Mouse (Mus musculus) inflammation-experienced regulatory T-cells, adult 6 months (primary cell): Measurements from ENCODE around the gene Acap1. TPM values are rescaled to one million over a fixed set of nuclear protein-coding genes. Genes with fewer than 3 reads are reported as not detected.
"Not testable (repeated sequence)": the region's sequence is repeated elsewhere in the genome, so short reads cannot be mapped to it uniquely, and the experiment has no call there.

ENCODE experiments used
- ATAC-seq: one replicate; pipeline ENCODE4 v1.8.0; 2017
- polyA plus RNA-seq, 3 experiments: library from polyadenylated mRNA; unstranded; fragments of 100-300 nt; shearing (Covaris generic); gene quantifications; one replicate each; pipeline ENCODE4 v1.2.1; 2017

Gene Acap1
- polyA plus RNA-seq, 3 experiments from 2014 or later = 229 to 289 (median 266) TPM

GRCm38 (mm10) chr11:69870289-69871069, 24.9 kb downstream of the Acap1 start:
- no peak for ATAC-seq

GRCm38 (mm10) chr11:69867335-69867734, 28.0 kb downstream of the Acap1 start:
- ATAC-seq = no peak

GRCm38 (mm10) chr11:69865561-69865960, 29.8 kb downstream of the Acap1 start:
- no peak for ATAC-seq

GRCm38 (mm10) chr11:69864138-69864860, 31.0 kb downstream of the Acap1 start:
- no peak for ATAC-seq

- ATAC-seq = not testable (repeated sequence)
Measured at GRCm38 (mm10) chr11:69863729-69864128, 31.6 kb downstream of the Acap1 start.

- ATAC-seq = no peak
Measured at GRCm38 (mm10) chr11:69858113-69858998, 37.0 kb downstream of the Acap1 start, which contains the start of gene Tnk1. Tnk1 (minus strand) TSS chr11:69858730.

GRCm38 (mm10) chr11:69855347-69855746, 40.0 kb downstream of the Acap1 start:
- ATAC-seq = no peak

GRCm38 (mm10) chr11:69854680-69855079, 40.7 kb downstream of the Acap1 start:
- ATAC-seq = no peak

- ATAC-seq = no peak
Measured at GRCm38 (mm10) chr11:69853994-69854393, 41.3 kb downstream of the Acap1 start.

- ATAC-seq = no peak
Measured at GRCm38 (mm10) chr11:69850754-69851153, 44.6 kb downstream of the Acap1 start.

- no peak for ATAC-seq
Measured at GRCm38 (mm10) chr11:69849884-69850283, 45.5 kb downstream of the Acap1 start.

- ATAC-seq = no peak
Measured at GRCm38 (mm10) chr11:69849128-69849527, 46.2 kb downstream of the Acap1 start.

- no peak for ATAC-seq
Measured at GRCm38 (mm10) chr11:69848021-69848420, 47.3 kb downstream of the Acap1 start.

GRCm38 (mm10) chr11:69846738-69847688, 48.3 kb downstream of the Acap1 start:
- ATAC-seq = peak; percentile 71

- ATAC-seq = peak; percentile 82
Measured at GRCm38 (mm10) chr11:69846198-69846680, 49.1 kb downstream of the Acap1 start, which contains the start of gene Plscr3. Plscr3 (plus strand) TSS chr11:69846376.

- peak; percentile 6 for ATAC-seq
Measured at GRCm38 (mm10) chr11:69838714-69839104, 56.6 kb downstream of the Acap1 start.

- peak; percentile 85 for ATAC-seq
Measured at GRCm38 (mm10) chr11:69837952-69838713, 57.2 kb downstream of the Acap1 start, which contains the start of gene Tmem256. Tmem256 (plus strand) TSS chr11:69838514.

- peak; percentile 20 for ATAC-seq
Measured at GRCm38 (mm10) chr11:69837604-69837951, 57.8 kb downstream of the Acap1 start, which contains the start of gene Nlgn2. Nlgn2 (minus strand) TSS chr11:69837784.

GRCm38 (mm10) chr11:69836703-69837576, 58.4 kb downstream of the Acap1 start:
- ATAC-seq = no peak
